Mouse (Mus musculus): ENCODE data around the gene Mmd. TPM values are rescaled to one million over a fixed set of nuclear protein-coding genes. Genes with fewer than 3 reads are reported as not detected.
"Not testable (repeated sequence)": the region's sequence is repeated elsewhere in the genome, so short reads cannot be mapped to it uniquely, and the experiment has no call there.

The Mmd gene
- total RNA-seq, 2 experiments from 2014 or later, result 7.8 to 10.7 TPM

GRCm38 (mm10) chr11:90276150-90276549, 26.9 kb downstream of the Mmd start:
- intact Hi-C loops (cut with DNase I; ENCODE audit: low total_unique reads), result no loop called here
- DNase-seq, result no peak

GRCm38 (mm10) chr11:90276561-90276960, 27.3 kb downstream of the Mmd start:
- DNase-seq, result peak; percentile 55

DNA sequence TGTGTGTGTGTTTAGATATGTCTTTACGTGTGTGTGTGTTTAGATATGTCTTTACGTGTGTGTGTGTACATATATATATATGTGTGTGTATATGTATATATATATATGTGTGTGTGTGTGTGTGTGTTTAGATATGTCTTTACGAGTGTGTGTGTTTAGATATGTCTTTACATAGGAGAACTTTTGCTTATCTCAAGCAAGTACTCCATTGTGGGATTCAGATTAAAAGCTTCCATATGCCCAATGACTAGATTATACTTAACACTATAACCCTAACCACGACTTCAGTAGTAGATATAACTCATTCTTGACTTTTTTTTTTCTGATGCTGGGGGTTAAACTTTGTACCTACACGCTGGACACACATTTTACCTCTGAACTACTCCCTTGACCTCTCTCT, 30.8 kb downstream of the Mmd start:
- intact Hi-C loops (cut with DNase I; ENCODE audit: low total_unique reads), result no loop called here
- DNase-seq, result no peak

More at GRCm38 (mm10) chr11:90276561-90276960, 27.3 kb downstream of the Mmd start:
- intact Hi-C loops (cut with DNase I; ENCODE audit: low total_unique reads), result no loop called here

DNA sequence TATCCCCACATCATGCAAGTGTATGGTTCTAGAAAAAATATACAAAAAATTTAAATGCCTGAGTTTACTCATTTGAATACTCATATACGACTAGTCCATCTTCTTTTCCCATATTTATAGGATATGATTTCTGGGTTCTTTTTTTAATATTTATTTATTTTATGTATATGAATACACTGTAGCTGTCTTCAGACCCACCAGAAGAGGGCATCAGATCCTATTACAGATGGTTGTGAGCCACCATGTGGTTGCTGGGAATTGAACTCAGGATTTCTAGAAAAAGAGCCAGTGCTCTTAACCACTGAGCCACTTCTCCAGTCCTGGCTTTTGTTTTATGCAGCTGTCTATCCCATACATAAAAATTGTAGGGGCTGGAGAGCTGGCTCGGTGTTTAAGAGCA, 32.7 kb downstream of the Mmd start:
- intact Hi-C loops (cut with DNase I; ENCODE audit: low total_unique reads); DNase-seq: not testable (repeated sequence)

DNA sequence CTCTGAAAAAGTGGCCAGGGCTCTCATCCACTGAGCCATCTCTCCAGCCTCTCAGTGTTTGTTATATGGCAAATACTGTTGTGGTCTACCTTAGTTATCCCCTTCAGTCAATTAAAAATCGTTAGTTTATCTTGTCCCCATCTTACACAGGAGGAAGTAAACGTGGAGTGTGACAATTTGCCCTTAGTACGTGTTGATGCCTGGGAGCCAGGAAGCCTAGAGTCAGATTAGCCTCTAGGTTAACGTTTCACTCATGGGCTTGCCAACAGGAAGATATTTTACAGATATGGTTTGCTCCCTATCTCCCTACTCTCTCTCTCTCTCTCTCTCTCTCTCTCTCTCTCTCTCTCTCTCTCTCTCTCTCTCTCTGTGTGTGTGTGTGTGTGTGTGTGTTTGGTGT, 33.9 kb downstream of the Mmd start:
- intact Hi-C loops (cut with DNase I; ENCODE audit: low total_unique reads), result no loop called here
- DNase-seq, result no peak

- intact Hi-C loops (cut with DNase I; ENCODE audit: low total_unique reads), result no loop called here
- DNase-seq, result no peak
Observed at GRCm38 (mm10) chr11:90283601-90284000, 34.3 kb downstream of the Mmd start.

DNA sequence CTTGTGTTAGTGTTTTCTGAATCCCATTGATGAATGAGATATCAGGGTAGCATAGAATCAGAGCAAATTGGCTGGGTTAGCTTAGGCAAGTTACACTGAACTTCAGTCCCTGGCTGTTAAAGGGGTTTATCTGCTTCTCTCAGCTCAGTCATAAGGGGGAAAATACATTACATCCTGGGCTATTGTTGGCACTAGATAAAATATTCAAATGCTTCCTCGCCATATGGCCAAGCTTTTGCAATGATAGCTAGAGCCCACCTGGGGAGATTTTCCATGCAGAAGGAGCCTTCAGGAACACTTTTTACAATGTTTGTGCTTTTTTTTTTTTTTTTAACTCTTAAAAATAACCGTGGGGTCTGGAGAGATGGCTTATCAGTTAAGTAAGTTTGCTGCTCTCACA, 34.8 kb downstream of the Mmd start:
- intact Hi-C loops (cut with DNase I; ENCODE audit: low total_unique reads), result no loop called here
- DNase-seq, result no peak

- DNase-seq, result no peak
- intact Hi-C loops (cut with DNase I; ENCODE audit: low total_unique reads), result no loop called here
Observed at GRCm38 (mm10) chr11:90284623-90285022, 35.4 kb downstream of the Mmd start.

DNA sequence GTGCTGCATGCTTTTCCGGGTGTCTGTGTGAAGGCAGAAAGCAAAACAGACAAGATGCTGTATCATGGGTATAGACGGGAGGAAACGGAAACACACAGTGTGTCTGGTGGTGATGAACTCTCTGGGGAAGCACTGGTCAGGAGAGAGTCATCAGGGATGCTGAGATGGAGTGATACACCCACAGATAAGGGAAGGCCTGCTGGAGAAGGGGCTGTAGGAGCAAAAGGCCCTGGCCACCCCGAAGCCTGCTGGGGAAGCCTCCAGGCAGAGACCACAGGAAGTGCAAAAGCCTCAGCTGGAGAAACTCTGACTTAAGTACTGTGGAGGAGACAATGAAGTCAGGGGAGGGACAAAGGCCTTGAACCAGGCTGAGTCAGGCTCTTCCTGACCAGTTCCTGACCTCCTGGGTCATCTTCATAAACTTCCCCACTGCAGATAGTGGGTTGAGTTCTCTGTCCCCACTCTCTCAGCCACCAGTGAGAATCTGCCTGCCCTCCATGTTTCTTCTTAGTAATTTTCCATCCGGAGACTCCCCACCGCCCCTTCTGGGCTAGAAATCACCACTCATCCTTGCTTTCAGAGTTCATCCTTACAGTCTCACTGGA, 37.4 kb downstream of the Mmd start:
- intact Hi-C loops (cut with DNase I; ENCODE audit: low total_unique reads), result no loop called here
- no peak for DNase-seq

- intact Hi-C loops (cut with DNase I; ENCODE audit: low total_unique reads), result no loop called here
- DNase-seq, result no peak
Observed at GRCm38 (mm10) chr11:90291156-90291555, 41.9 kb downstream of the Mmd start.

- intact Hi-C loops (cut with DNase I; ENCODE audit: low total_unique reads), result no loop called here
- no peak for DNase-seq
Observed at GRCm38 (mm10) chr11:90292766-90293165, 43.5 kb downstream of the Mmd start.

DNA sequence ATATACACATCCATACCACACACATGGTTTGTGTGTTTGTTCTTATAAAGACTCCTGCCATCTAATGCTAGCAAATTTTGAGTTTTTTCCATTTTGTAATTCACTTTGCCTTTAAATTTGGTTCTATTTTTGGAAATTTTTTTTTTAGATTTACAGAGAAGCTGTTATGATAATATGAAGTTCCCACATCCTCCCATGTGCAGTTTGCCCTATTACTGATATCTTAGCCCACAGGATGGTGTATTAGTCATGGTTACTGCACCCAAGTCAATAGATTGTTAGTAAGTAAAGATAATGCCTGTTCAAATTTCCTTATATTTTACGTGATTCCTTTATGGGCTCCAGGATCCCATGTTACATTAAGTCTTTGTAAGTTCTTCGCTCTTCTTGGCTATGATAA, 45.4 kb downstream of the Mmd start:
- no peak for DNase-seq
- intact Hi-C loops (cut with DNase I; ENCODE audit: low total_unique reads), result no loop called here

GRCm38 (mm10) chr11:90306067-90306466, 56.8 kb downstream of the Mmd start:
- intact Hi-C loops (cut with DNase I; ENCODE audit: low total_unique reads), result loop anchor here (10.0 kb wide), 1 partner anchor 121 kb away; the partner anchor contains the start of gene Gm45716
- DNase-seq, result no peak

GRCm38 (mm10) chr11:90306993-90307392, 57.7 kb downstream of the Mmd start:
- intact Hi-C loops (cut with DNase I; ENCODE audit: low total_unique reads), result loop anchor here (10.0 kb wide), 1 partner anchor 122 kb away; the partner anchor contains the start of gene Gm45716
- DNase-seq, result peak; percentile 64

DNA sequence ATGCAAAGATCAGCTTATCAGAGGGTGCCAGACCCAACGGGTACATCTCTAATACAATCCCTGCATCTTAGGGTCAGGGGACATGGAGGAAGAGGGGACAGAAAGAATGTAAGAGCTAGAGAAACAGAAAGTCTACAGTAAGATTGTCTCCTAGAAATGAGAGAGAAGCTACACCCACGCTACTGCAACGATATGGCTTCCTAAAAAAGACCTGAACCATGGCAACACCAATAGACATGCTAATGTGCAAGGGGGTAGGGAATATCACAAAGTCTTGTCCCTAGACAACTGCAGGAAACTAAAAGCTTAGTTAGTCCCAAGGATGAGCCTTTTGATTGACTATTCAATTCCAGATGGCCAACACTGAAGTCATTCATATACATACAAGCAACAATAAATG, 65.3 kb downstream of the Mmd start:
- intact Hi-C loops (cut with DNase I; ENCODE audit: low total_unique reads), result loop anchor here (5.0 kb wide), 1 partner anchor 303 kb away; no protein-coding TSS in a partner anchor
- DNase-seq, result no peak

DNA sequence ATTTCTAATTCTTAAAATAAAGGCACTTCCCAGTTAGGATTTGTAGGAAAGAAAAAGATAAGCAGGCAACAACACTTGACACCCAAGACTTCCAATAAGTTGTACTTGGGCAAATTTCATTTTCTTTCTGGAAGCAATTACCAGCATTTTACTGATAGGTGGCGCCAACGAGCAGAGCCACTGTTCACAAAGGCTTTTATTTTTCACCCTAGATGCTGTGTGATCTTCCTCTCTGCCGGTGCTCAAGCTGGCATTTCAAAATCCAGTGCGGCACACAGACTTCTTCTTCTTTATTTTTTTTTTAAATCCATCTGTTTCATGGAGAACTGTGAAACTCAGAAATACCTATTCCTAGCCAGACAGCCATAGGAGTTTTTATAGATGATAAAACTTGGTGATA, 68.2 kb downstream of the Mmd start:
- intact Hi-C loops (cut with DNase I; ENCODE audit: low total_unique reads), result loop anchor here (5.0 kb wide), 1 partner anchor 300 kb away; no protein-coding TSS in a partner anchor

DNA sequence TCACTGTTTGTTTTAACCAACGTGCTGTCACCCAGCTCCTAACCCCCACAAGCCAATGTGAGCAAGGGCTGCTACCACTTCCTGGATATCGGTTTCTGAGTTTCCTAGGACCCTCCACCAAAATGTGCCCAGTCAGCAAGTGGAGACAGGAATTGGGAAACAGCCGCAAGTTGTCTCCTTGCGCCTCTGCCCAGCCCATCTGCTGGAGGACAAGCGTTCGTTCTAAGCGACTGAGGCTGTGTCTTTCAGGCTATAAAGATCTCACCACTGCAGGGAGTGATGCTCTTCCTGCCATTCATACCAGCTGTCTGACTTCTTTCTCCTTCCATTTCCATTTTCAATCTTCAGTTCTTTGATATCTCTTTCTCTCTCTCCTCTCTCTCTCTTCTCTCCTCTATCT, 71.7 kb downstream of the Mmd start:
- intact Hi-C loops (cut with DNase I; ENCODE audit: low total_unique reads), result loop anchor here (2.0 kb wide), 1 partner anchor 58 kb away; no protein-coding TSS in a partner anchor
- DNase-seq, result no peak

More for the DNA sequence above, 68.2 kb downstream of the Mmd start:
- DNase-seq, result peak; percentile 33

GRCm38 (mm10) chr11:90324597-90324996, 75.3 kb downstream of the Mmd start:
- no peak for DNase-seq

DNA sequence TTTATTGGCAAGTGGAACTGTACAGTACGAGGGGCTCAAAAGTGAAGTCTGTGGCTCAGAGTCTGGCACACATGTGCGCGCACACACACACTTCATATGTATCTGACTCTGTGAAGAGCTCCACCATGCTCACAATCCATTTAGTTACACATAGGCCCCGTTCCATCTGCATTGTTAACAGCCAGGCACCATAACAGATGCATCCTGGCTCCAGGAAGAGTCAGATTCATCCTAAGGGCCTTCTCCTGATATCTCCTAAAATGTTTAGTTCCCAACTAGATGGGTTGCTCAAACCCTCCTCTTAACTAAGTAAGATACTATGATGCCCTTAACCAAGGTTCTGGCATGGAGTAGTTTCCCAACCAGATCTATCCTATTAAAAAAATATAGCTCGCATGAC, 76.9 kb downstream of the Mmd start:
- no peak for DNase-seq

More at GRCm38 (mm10) chr11:90324597-90324996, 75.3 kb downstream of the Mmd start:
- intact Hi-C loops (cut with DNase I; ENCODE audit: low total_unique reads), result no loop called here

DNA sequence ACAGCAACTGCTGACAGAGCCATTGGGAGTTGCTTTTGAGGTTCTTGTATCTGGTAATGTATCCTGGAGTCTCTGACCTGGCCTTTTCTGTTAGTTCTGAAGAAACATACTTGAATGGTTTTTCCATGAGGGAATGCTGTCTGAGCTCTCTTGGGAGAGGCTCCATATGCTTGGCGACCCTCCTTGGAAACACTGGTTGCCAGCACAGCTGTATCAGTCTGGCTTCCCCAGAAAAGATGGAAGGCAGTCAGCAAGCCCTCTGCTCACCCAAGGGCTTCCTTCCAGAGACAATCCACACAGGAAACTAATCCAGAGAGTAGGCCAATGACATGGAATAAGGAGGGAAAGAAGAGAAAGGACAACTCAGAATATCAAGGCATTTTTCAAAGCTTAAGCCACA, 77.6 kb downstream of the Mmd start:
- intact Hi-C loops (cut with DNase I; ENCODE audit: low total_unique reads), result no loop called here
- DNase-seq, result peak; percentile 63

More for the DNA sequence above, 76.9 kb downstream of the Mmd start:
- intact Hi-C loops (cut with DNase I; ENCODE audit: low total_unique reads), result no loop called here
